In genomic region chr2:162282121-162282520, GRCm38 (mm10) we compare ENCODE assay signal across 13 mouse cellular contexts.
DNase-seq lines count a peak whose midpoint lies in the region; ATAC-seq lines count a peak whose summit lies in the region.
"Had no signal": no experiment of that assay in that cellular context is flagged by ENCODE, and none has a peak within 500 bp of the region (broad histone marks: within the 10 kb centered on the region; RNA-seq: fewer than 3 reads in every experiment).

No protein-coding gene starts in this region.

- peak; percentile 64 for DNase-seq in left cerebral cortex, postnatal 4 days
- DNase-seq in left cerebral cortex, postnatal 36 days (ENCODE audit: low spot score in 2 of 2), result no peak
- peak; percentile 39 for DNase-seq in mesoderm, embryonic 11.5 days (ENCODE audit: low read depth, low spot score)
- peak; percentile 92 for DNase-seq in retina, postnatal 1 day
- DNase-seq in lung, postnatal 36 days, result no peak
- DNase-seq in gastrocnemius, adult 8-10 months (ENCODE audit: low spot score in 2 of 2), result no peak
- DNase-seq: heart, postnatal 4 days; lung, embryonic 14.5 days; right cerebral cortex, postnatal 4 days; thymus, adult 18-20 months had no signal

- no peak overlapping the region for H3K4me3 ChIP-seq in forebrain, embryonic 12.5 days (replicated peaks)
- H3K4me3 ChIP-seq: embryonic facial prominence, embryonic 15.5 days had no signal

- peak; percentile 88 for ATAC-seq in forebrain, embryonic 12.5 days (ENCODE audit: low FRiP score)
- ATAC-seq in megakaryocyte progenitor cell, adult 5-6 weeks (replicated peaks; ENCODE audit: poor library complexity), result no peak

- peaks cover 16% of the 10 kb centered on the region for H3K4me1 ChIP-seq in forebrain, embryonic 12.5 days
- H3K4me1 ChIP-seq: embryonic facial prominence, embryonic 15.5 days had no signal

- intact Hi-C loops in left cerebral cortex, postnatal 4 days (cut with DNase I), result no loop called here
- intact Hi-C loops in left cerebral cortex, postnatal 36 days (cut with DNase I), result no loop called here

- H3K36me3 ChIP-seq in forebrain, embryonic 12.5 days (replicated peaks), result no peaks in the 10 kb centered on the region
- H3K36me3 ChIP-seq: embryonic facial prominence, embryonic 15.5 days had no signal

- H3K27ac ChIP-seq in forebrain, embryonic 12.5 days, result peak overlapping the region; percentile 65
- H3K27ac ChIP-seq: embryonic facial prominence, embryonic 15.5 days had no signal

- WGBS in forebrain, embryonic 12.5 days, result 12% methylated on average over 10 of the region's 10 CpGs

- H3K27me3 ChIP-seq in forebrain, embryonic 12.5 days, result no peaks in the 10 kb centered on the region
- H3K27me3 ChIP-seq: embryonic facial prominence, embryonic 15.5 days had no signal

- H3K9ac ChIP-seq in forebrain, embryonic 12.5 days, result no peak overlapping the region
- H3K9ac ChIP-seq: embryonic facial prominence, embryonic 15.5 days; lung, embryonic 14.5 days had no signal

- H3K4me2 ChIP-seq in forebrain, embryonic 12.5 days, result peak overlapping the region; percentile 19; the same call in 1 of the 2 replicates
- H3K4me2 ChIP-seq: embryonic facial prominence, embryonic 15.5 days; lung, embryonic 14.5 days had no signal

- H3K9me3 ChIP-seq in forebrain, embryonic 12.5 days, result no peaks in the 10 kb centered on the region
- H3K9me3 ChIP-seq: embryonic facial prominence, embryonic 15.5 days had no signal

Comparison
In these comparisons a context has a peak if more than half of its experiments do, and no peak if none do; other contexts are left out.
1. DNase-seq: peak in left cerebral cortex, postnatal 4 days (single experiment), mesoderm, embryonic 11.5 days (single experiment) and retina, postnatal 1 day (single experiment); none in left cerebral cortex, postnatal 36 days (0 of 2), lung, postnatal 36 days (single experiment) and gastrocnemius, adult 8-10 months (0 of 2).